Mouse (Mus musculus) midbrain, embryonic 14.5 days (tissue): Measurements from ENCODE around the gene Zc3hc1. TPM values are rescaled to one million over a fixed set of nuclear protein-coding genes. Genes with fewer than 3 reads are reported as not detected.
A peak's percentile ranks its signal among the peaks of the same experiment; 100 is the strongest.

Experiments
- ATAC-seq: fragments of 200-750 bp; cut with Nextera tagmentation; 2 replicates; pipeline ENCODE4 v1.8.0; 2017; ENCODE audit warnings: moderate number of reproducible peaks, moderate library complexity; ENCODE audit not compliant: low FRiP score, low TSS enrichment
- DNase-seq: peaks from one replicate; pipeline ENCODE4 v3.0.0-alpha.2; 2015
- H3K27ac ChIP-seq: fragments of 300-500 bp; sonication (generic); replicated peaks from 2 replicates; pipeline ENCODE4 v1.5.1; 2014; ENCODE audit warnings: mild to moderate bottlenecking, low read depth, low read length, moderate library complexity
- H3K27me3 ChIP-seq: fragments of 300-500 bp; sonication (generic); 2 replicates; pipeline ENCODE4 v1.6.1; 2014; ENCODE audit warnings: low read length, control low read depth, mixed read lengths; ENCODE audit not compliant: control insufficient read depth, insufficient read depth
- H3K36me3 ChIP-seq: fragments of 300-500 bp; sonication (generic); 2 replicates; pipeline ENCODE4 v1.6.1; 2014; ENCODE audit warnings: low read length, control low read depth; ENCODE audit not compliant: control insufficient read depth, insufficient read depth
- H3K4me1 ChIP-seq: fragments of 300-500 bp; sonication (generic); 2 replicates; pipeline ENCODE4 v1.6.1; 2014; ENCODE audit warnings: mild to moderate bottlenecking, antibody characterized with exemption, low read length, control low read depth; ENCODE audit not compliant: control insufficient read depth, insufficient read depth
- H3K4me2 ChIP-seq: fragments of 300-500 bp; sonication (generic); 2 replicates; pipeline ENCODE4 v1.6.1; 2014; ENCODE audit warnings: mild to moderate bottlenecking, low read length, moderate library complexity
- H3K4me3 ChIP-seq: fragments of 300-500 bp; sonication (generic); replicated peaks from 2 replicates; pipeline ENCODE4 v1.5.1; 2014; ENCODE audit warnings: low read depth, low read length
- H3K9ac ChIP-seq: fragments of 300-500 bp; sonication (generic); replicated peaks from 2 replicates; pipeline ENCODE4 v1.6.1; 2014; ENCODE audit warnings: mild to moderate bottlenecking, low read length, moderate library complexity
- H3K9me3 ChIP-seq: fragments of 300-500 bp; sonication (generic); 2 replicates; pipeline ENCODE4 v1.6.1; 2016; ENCODE audit warnings: low read length, control low read depth, mixed read lengths; ENCODE audit not compliant: control insufficient read depth
- WGBS: fragments of 180-500 bp; shearing (Covaris S2); extraction: QIAGEN DNeasy Blood & Tissue Kit; methylation state at CpG from one replicate; pipeline ENCODE4 v1.1.7; 2014; 5-methylcytosine and 5-hydroxymethylcytosine counted together
- polyA plus RNA-seq: library from polyadenylated mRNA; unstranded; fragments of >200 nt; fragmentation: Nextera tagmentation; extraction: Ambion mirVana; gene quantifications from 2 replicates; pipeline ENCODE4 v1.2.1, GENCODE M21; 2014

The Zc3hc1 gene
- polyA plus RNA-seq, 1 experiment from 2014 or later = 71.6 TPM

GRCm38 (mm10) chr6:30409399-30410093 lies 18.7 kb upstream of the Zc3hc1 start:
- H3K4me3 ChIP-seq = no peak overlapping the region
- ATAC-seq (no peak), DNase-seq (no peak)
- H3K4me1 ChIP-seq = peaks cover 5% of the 10 kb centered on the region
- no peak overlapping the region for H3K9ac ChIP-seq
- H3K36me3 ChIP-seq = no peaks in the 10 kb centered on the region
- no peak overlapping the region for H3K4me2 ChIP-seq
- H3K27ac ChIP-seq = no peak overlapping the region
- WGBS = 91% methylated on average over 7 of the region's 7 CpGs
- no peaks in the 10 kb centered on the region for H3K9me3 ChIP-seq
- H3K27me3 ChIP-seq = no peaks in the 10 kb centered on the region

- Histone ChIP-seq H3K4me2 (no peak overlapping the region), H3K27ac (no peak overlapping the region), H3K4me3 (no peak overlapping the region), H3K9ac (no peak overlapping the region), H3K9me3 (no peaks in the 10 kb centered on the region), H3K36me3 (no peaks in the 10 kb centered on the region), H3K27me3 (no peaks in the 10 kb centered on the region), H3K4me1 (peaks cover 9% of the 10 kb centered on the region)
- ATAC-seq (no peak), DNase-seq (no peak)
- WGBS = 92% methylated on average over 4 of the region's 4 CpGs
These were observed 17.4 kb upstream of the Zc3hc1 start for GRCm38 (mm10) chr6:30408276-30408675.

GRCm38 (mm10) chr6:30404671-30405070 lies 13.8 kb upstream of the Zc3hc1 start:
- no peaks in the 10 kb centered on the region for H3K9me3 ChIP-seq
- H3K4me2 ChIP-seq = peak overlapping the region; percentile 54
- no peak for DNase-seq
- peaks cover 9% of the 10 kb centered on the region for H3K4me1 ChIP-seq
- H3K27me3 ChIP-seq = no peaks in the 10 kb centered on the region
- WGBS = 88% methylated on average over 5 of the region's 5 CpGs
- H3K4me3 ChIP-seq = no peak overlapping the region
- H3K27ac ChIP-seq = peak overlapping the region; percentile 47
- no peaks in the 10 kb centered on the region for H3K36me3 ChIP-seq
- 0 out of 2 replicates have a peak overlapping the region, but pooled peaks have one; percentile 10 for H3K9ac ChIP-seq
- no peak for ATAC-seq

GRCm38 (mm10) chr6:30403465-30403864 lies 12.6 kb upstream of the Zc3hc1 start:
- DNase-seq (peak; percentile 92), ATAC-seq (no peak; the same call in 1 of the 2 replicates)
- Histone ChIP-seq H3K27me3 (no peaks in the 10 kb centered on the region), H3K4me3 (peak overlapping the region; percentile 34), H3K27ac (peak overlapping the region; percentile 46), H3K4me1 (peaks cover 9% of the 10 kb centered on the region), H3K36me3 (no peaks in the 10 kb centered on the region), H3K9ac (peak overlapping the region; percentile 41; the same call in 1 of the 2 replicates), H3K4me2 (peak overlapping the region; percentile 54), H3K9me3 (no peaks in the 10 kb centered on the region)
- WGBS = 19% methylated on average over 4 of the region's 4 CpGs

- H3K4me1 ChIP-seq = peaks cover 9% of the 10 kb centered on the region
- H3K9ac ChIP-seq = peak overlapping the region; percentile 98
- under 1% methylated on average over 29 of the region's 29 CpGs for WGBS
- ATAC-seq (no peak), DNase-seq (peak; percentile 55)
- no peaks in the 10 kb centered on the region for H3K27me3 ChIP-seq
- H3K4me2 ChIP-seq = peak overlapping the region; percentile 55
- H3K9me3 ChIP-seq = no peaks in the 10 kb centered on the region
- peak overlapping the region; percentile 98 for H3K27ac ChIP-seq
- no peaks in the 10 kb centered on the region for H3K36me3 ChIP-seq
- H3K4me3 ChIP-seq = peak overlapping the region; percentile 96
These were observed 11.3 kb upstream of the Zc3hc1 start for GRCm38 (mm10) chr6:30402091-30402491.

GRCm38 (mm10) chr6:30401308-30402015 lies 10.6 kb upstream of the Zc3hc1 start, which contains the start of gene Klhdc10:
Klhdc10 (plus strand) TSS chr6:30401868.
- DNase-seq (peak; percentile 99), ATAC-seq (peak; percentile 98)
- H3K27ac ChIP-seq = peak within 1 kb of the TSS; percentile 98
- H3K27me3 ChIP-seq = no peaks in the 10 kb centered on the region
- peak within 1 kb of the TSS; percentile 58 for H3K4me2 ChIP-seq
- under 1% methylated on average over 41 of the region's 41 CpGs for WGBS
- H3K4me3 ChIP-seq = peak within 1 kb of the TSS; percentile 96
- H3K36me3 ChIP-seq = no peaks in the 10 kb centered on the region
- peak within 1 kb of the TSS; percentile 98 for H3K9ac ChIP-seq
- peaks cover 9% of the 10 kb centered on the region for H3K4me1 ChIP-seq
- no peaks in the 10 kb centered on the region for H3K9me3 ChIP-seq

- peak; percentile 69 for DNase-seq
- Histone ChIP-seq H3K36me3 (no peaks in the 10 kb centered on the region), H3K4me2 (peak overlapping the region; percentile 58), H3K4me3 (peak overlapping the region; percentile 96), H3K9ac (peak overlapping the region; percentile 64), H3K4me1 (peaks cover 9% of the 10 kb centered on the region), H3K27me3 (no peaks in the 10 kb centered on the region), H3K9me3 (no peaks in the 10 kb centered on the region), H3K27ac (peak overlapping the region; percentile 98)
- no peak for ATAC-seq
- WGBS = 6% methylated on average over 7 of the region's 7 CpGs
These were observed 9.9 kb upstream of the Zc3hc1 start for GRCm38 (mm10) chr6:30400716-30401115.

- Histone ChIP-seq H3K4me1 (peaks cover 9% of the 10 kb centered on the region), H3K36me3 (no peaks in the 10 kb centered on the region), H3K27me3 (no peaks in the 10 kb centered on the region), H3K9ac (peak overlapping the region; percentile 64; the same call in 1 of the 2 replicates), H3K27ac (peak overlapping the region; percentile 98), H3K4me2 (peak overlapping the region; percentile 58), H3K9me3 (no peaks in the 10 kb centered on the region), H3K4me3 (no peak overlapping the region; the same call in 1 of the 2 replicates)
- DNase-seq (no peak), ATAC-seq (no peak)
- WGBS = 79% methylated on average over 5 of the region's 5 CpGs
These were observed 9.3 kb upstream of the Zc3hc1 start for GRCm38 (mm10) chr6:30400146-30400545.
